In genomic region chr5:150600554-150601440, GRCm38 (mm10) we compare ENCODE assay signal across 8 mouse cellular contexts. TPM values are rescaled to one million over a fixed set of nuclear protein-coding genes. Genes with fewer than 3 reads are reported as not detected.
A peak's percentile ranks its signal among the peaks of the same experiment; 100 is the strongest.
DNase-seq lines count a peak whose midpoint lies in the region; ATAC-seq lines count a peak whose summit lies in the region.

No protein-coding gene starts in this region.

- no peak overlapping the region for H3K4me3 ChIP-seq in forebrain, embryonic 13.5 days
- peak overlapping the region; percentile 77 for H3K4me3 ChIP-seq in megakaryocyte, embryonic 14.5 days (replicated peaks)
- H3K4me3 ChIP-seq in limb, embryonic 10.5 days, result no peak overlapping the region

- no peaks in the 10 kb centered on the region for H3K9me3 ChIP-seq in forebrain, embryonic 13.5 days (replicated peaks)
- H3K9me3 ChIP-seq in megakaryocyte, embryonic 14.5 days, result no peaks in the 10 kb centered on the region
- no peaks in the 10 kb centered on the region for H3K9me3 ChIP-seq in limb, embryonic 10.5 days (replicated peaks)

- peak; percentile 53; the same call in 1 of the 2 replicates for ATAC-seq in forebrain, embryonic 13.5 days

- H3K4me2 ChIP-seq in forebrain, embryonic 13.5 days, result no peak overlapping the region

- peaks cover 17% of the 10 kb centered on the region for H3K4me1 ChIP-seq in forebrain, embryonic 13.5 days
- peaks cover 44% of the 10 kb centered on the region for H3K4me1 ChIP-seq in megakaryocyte, embryonic 14.5 days
- H3K4me1 ChIP-seq in limb, embryonic 10.5 days, result peaks cover 33% of the 10 kb centered on the region

- DNase-seq in ovary, adult 18-20 months (ENCODE audit: low spot score), result peak; percentile 20
- DNase-seq in ovary, postnatal 14 days (ENCODE audit: low spot score), result no peak
- peak; percentile 63 for DNase-seq in thymus, postnatal 14 days
- no peak for DNase-seq in frontal cortex, postnatal 10 days (ENCODE audit: low spot score in 2 of 2)
- DNase-seq in cerebellum, postnatal 10 days, result no peak
- no peak for DNase-seq in limb, embryonic 10.5 days (ENCODE audit: low spot score)

- 78% methylated on average over 20 of the region's 20 CpGs for WGBS in forebrain, embryonic 13.5 days
- WGBS in limb, embryonic 10.5 days, result 88% methylated on average over 20 of the region's 20 CpGs

- no peak overlapping the region for H3K27ac ChIP-seq in forebrain, embryonic 13.5 days
- no peak overlapping the region for H3K27ac ChIP-seq in limb, embryonic 10.5 days

- peaks cover 2% of the 10 kb centered on the region; the same call in 1 of the 2 replicates for H3K27me3 ChIP-seq in forebrain, embryonic 13.5 days
- H3K27me3 ChIP-seq in megakaryocyte, embryonic 14.5 days (replicated peaks), result peaks cover 9% of the 10 kb centered on the region
- peaks cover 18% of the 10 kb centered on the region for H3K27me3 ChIP-seq in limb, embryonic 10.5 days (ENCODE audit: low read depth, poor library complexity, severe bottlenecking)

- no peak overlapping the region for H3K9ac ChIP-seq in forebrain, embryonic 13.5 days

- H3K36me3 ChIP-seq in forebrain, embryonic 13.5 days (ENCODE audit: poor library complexity, severe bottlenecking), result no peaks in the 10 kb centered on the region; the same call in 1 of the 2 replicates
- H3K36me3 ChIP-seq in megakaryocyte, embryonic 14.5 days (replicated peaks; ENCODE audit: low read length), result no peaks in the 10 kb centered on the region
- no peaks in the 10 kb centered on the region for H3K36me3 ChIP-seq in limb, embryonic 10.5 days

RNA-seq across cellular contexts. Expression of gene N4bp2l1, which starts 3.8 kb away (rescaled TPM):
- 4.2 and 4.5 TPM in 2 replicates for polyA plus RNA-seq in forebrain, embryonic 13.5 days (2015; fragmentation: Nextera tagmentation; extraction: Ambion mirVana)
- 3.3 and 5.9 TPM in 2 replicates for polyA plus RNA-seq in megakaryocyte, embryonic 14.5 days (2012; ENCODE audit: insufficient read depth, low replicate concordance)
- polyA plus RNA-seq in limb, embryonic 10.5 days (2016; fragmentation: Nextera tagmentation; extraction: Ambion mirVana), result 2.4 and 2.7 TPM in 2 replicates

Comparison
In these comparisons a context has a peak if more than half of its experiments do, and no peak if none do; other contexts are left out.
1. DNase-seq: peak in ovary, adult 18-20 months (single experiment) and thymus, postnatal 14 days (single experiment); none in ovary, postnatal 14 days (single experiment), frontal cortex, postnatal 10 days (0 of 2), cerebellum, postnatal 10 days (0 of 2) and limb, embryonic 10.5 days (single experiment).